ENCODE assay signal across 20 mouse cellular contexts in genomic region chrX:150554032-150554431, GRCm38 (mm10). TPM values are rescaled to one million over a fixed set of nuclear protein-coding genes. Genes with fewer than 3 reads are reported as not detected.
"Had no signal": no experiment of that assay in that cellular context is flagged by ENCODE, and none has a peak within 500 bp of the region (broad histone marks: within the 10 kb centered on the region; RNA-seq: fewer than 3 reads in every experiment).

No protein-coding gene starts in this region.

- H3K4me1 ChIP-seq: lung, embryonic 15.5 days; midbrain, embryonic 10.5 days; midbrain, embryonic 13.5 days; neural tube, embryonic 13.5 days had no signal

- H3K27me3 ChIP-seq: lung, embryonic 15.5 days had no signal

- H3K9ac ChIP-seq: lung, embryonic 15.5 days; midbrain, embryonic 13.5 days; neural tube, embryonic 13.5 days had no signal

- H3K36me3 ChIP-seq: neural tube, embryonic 13.5 days had no signal

- DNase-seq: kidney, adult 2 months; kidney, postnatal 10 days; kidney, postnatal 36 days; layer of hippocampus, postnatal 36 days; lung, adult 18-20 months; lung, postnatal 10 days; lung, postnatal 36 days; thymus, adult 2 months; thymus, postnatal 14 days; thymus, postnatal 4 days had no signal

- H3K9me3 ChIP-seq: lung, embryonic 15.5 days; megakaryocyte, embryonic 14.5 days; midbrain, embryonic 10.5 days; midbrain, embryonic 13.5 days; neural tube, embryonic 13.5 days had no signal

- H3K27ac ChIP-seq: left cerebral cortex, adult 2 months; lung, embryonic 15.5 days; midbrain, embryonic 10.5 days; midbrain, embryonic 13.5 days; neural tube, embryonic 13.5 days; stomach, postnatal 0 days had no signal

- H3K4me3 ChIP-seq: left cerebral cortex, adult 2 months; lung, embryonic 15.5 days; megakaryocyte, embryonic 14.5 days; midbrain, embryonic 10.5 days; midbrain, embryonic 13.5 days; myocyte; neural tube, embryonic 13.5 days had no signal

- H3K4me2 ChIP-seq: lung, embryonic 15.5 days; midbrain, embryonic 13.5 days; neural tube, embryonic 13.5 days had no signal

- ATAC-seq: intestine, postnatal 0 days; midbrain, embryonic 13.5 days; midbrain, embryonic 16.5 days had no signal

RNA-seq across cellular contexts. Expression of gene Alas2, which starts 6.9 kb away (rescaled TPM):
- polyA plus RNA-seq: myocyte had no signal
